Mouse (Mus musculus) midbrain, embryonic 14.5 days (tissue): ENCODE measurements around the gene Gm11937. TPM values are rescaled to one million over a fixed set of nuclear protein-coding genes. Genes with fewer than 3 reads are reported as not detected.

Experiments used
- ATAC-seq: fragments of 200-750 bp; cut with Nextera tagmentation; 2 replicates; pipeline ENCODE4 v1.8.0; 2017; ENCODE audit warnings: moderate number of reproducible peaks, moderate library complexity; ENCODE audit not compliant: low FRiP score, low TSS enrichment
- DNase-seq: peaks from one replicate; pipeline ENCODE4 v3.0.0-alpha.2; 2015
- H3K27ac ChIP-seq: fragments of 300-500 bp; sonication (generic); replicated peaks from 2 replicates; pipeline ENCODE4 v1.5.1; 2014; ENCODE audit warnings: mild to moderate bottlenecking, low read depth, low read length, moderate library complexity
- H3K27me3 ChIP-seq: fragments of 300-500 bp; sonication (generic); 2 replicates; pipeline ENCODE4 v1.6.1; 2014; ENCODE audit warnings: low read length, control low read depth, mixed read lengths; ENCODE audit not compliant: control insufficient read depth, insufficient read depth
- H3K36me3 ChIP-seq: fragments of 300-500 bp; sonication (generic); 2 replicates; pipeline ENCODE4 v1.6.1; 2014; ENCODE audit warnings: low read length, control low read depth; ENCODE audit not compliant: control insufficient read depth, insufficient read depth
- H3K4me1 ChIP-seq: fragments of 300-500 bp; sonication (generic); 2 replicates; pipeline ENCODE4 v1.6.1; 2014; ENCODE audit warnings: mild to moderate bottlenecking, antibody characterized with exemption, low read length, control low read depth; ENCODE audit not compliant: control insufficient read depth, insufficient read depth
- H3K4me2 ChIP-seq: fragments of 300-500 bp; sonication (generic); 2 replicates; pipeline ENCODE4 v1.6.1; 2014; ENCODE audit warnings: mild to moderate bottlenecking, low read length, moderate library complexity
- H3K4me3 ChIP-seq: fragments of 300-500 bp; sonication (generic); replicated peaks from 2 replicates; pipeline ENCODE4 v1.5.1; 2014; ENCODE audit warnings: low read depth, low read length
- H3K9ac ChIP-seq: fragments of 300-500 bp; sonication (generic); replicated peaks from 2 replicates; pipeline ENCODE4 v1.6.1; 2014; ENCODE audit warnings: mild to moderate bottlenecking, low read length, moderate library complexity
- H3K9me3 ChIP-seq: fragments of 300-500 bp; sonication (generic); 2 replicates; pipeline ENCODE4 v1.6.1; 2016; ENCODE audit warnings: low read length, control low read depth, mixed read lengths; ENCODE audit not compliant: control insufficient read depth
- WGBS: fragments of 180-500 bp; shearing (Covaris S2); extraction: QIAGEN DNeasy Blood & Tissue Kit; methylation state at CpG from one replicate; pipeline ENCODE4 v1.1.7; 2014; 5-methylcytosine and 5-hydroxymethylcytosine counted together
- polyA plus RNA-seq: library from polyadenylated mRNA; unstranded; fragments of >200 nt; fragmentation: Nextera tagmentation; extraction: Ambion mirVana; gene quantifications from 2 replicates; pipeline ENCODE4 v1.2.1, GENCODE M21; 2014

The Gm11937 gene
- polyA plus RNA-seq, 1 experiment from 2014 or later, result not detected

- 96% methylated on average over 7 of the region's 7 CpGs for WGBS
- Histone ChIP-seq H3K27ac (no peak within 1 kb of the TSS), H3K27me3 (no peaks in the 10 kb centered on the region), H3K4me3 (no peak within 1 kb of the TSS), H3K4me2 (no peak within 1 kb of the TSS), H3K9ac (no peak within 1 kb of the TSS), H3K36me3 (no peaks in the 10 kb centered on the region), H3K4me1 (no peaks in the 10 kb centered on the region), H3K9me3 (no peaks in the 10 kb centered on the region)
- no peak for DNase-seq
- no peak for ATAC-seq
Observed at GRCm38 (mm10) chr11:99566530-99566929, 43.5 kb downstream of the Gm11937 start, which contains the start of gene Krtap3-1. TSS of gene Krtap3-1 (minus strand) at chr11:99566630.

- DNase-seq, result no peak
- Histone ChIP-seq H3K4me1 (no peaks in the 10 kb centered on the region), H3K9ac (no peak overlapping the region), H3K27me3 (no peaks in the 10 kb centered on the region), H3K27ac (no peak overlapping the region), H3K4me2 (no peak overlapping the region), H3K4me3 (no peak overlapping the region), H3K9me3 (no peaks in the 10 kb centered on the region), H3K36me3 (no peaks in the 10 kb centered on the region)
- 84% methylated on average over 6 of the region's 6 CpGs for WGBS
- no peak for ATAC-seq
Observed at GRCm38 (mm10) chr11:99562580-99562979, 47.4 kb downstream of the Gm11937 start.

Other genes with a start within 250 kb of the Gm11937 start
- gene Krt28, start 235.3 kb downstream of the Gm11937 start, polyA plus RNA-seq, result 0.17 and 0.26 TPM in 2 replicates
- 33.8 and 37.9 TPM in 2 replicates for gene Krt10, start 220.8 kb downstream of the Gm11937 start, polyA plus RNA-seq
- gene Krt12, start 187.9 kb downstream of the Gm11937 start, polyA plus RNA-seq, result not detected in 2 replicates
- 0.11 TPM in 1 of 2 replicates, not detected in the other for gene Krt20, start 172.0 kb downstream of the Gm11937 start, polyA plus RNA-seq
- gene Krt23, start 117.1 kb downstream of the Gm11937 start, polyA plus RNA-seq, result 0.39 TPM in 1 of 2 replicates, not detected in the other
- gene Krt39, start 88.9 kb downstream of the Gm11937 start, polyA plus RNA-seq, result not detected in 2 replicates
- gene Krt40, start 67.0 kb downstream of the Gm11937 start, polyA plus RNA-seq, result not detected in 2 replicates
- gene Krtap3-3, start 59.3 kb downstream of the Gm11937 start, polyA plus RNA-seq, result not detected in 2 replicates
- gene Krtap3-2, start 53.3 kb downstream of the Gm11937 start, polyA plus RNA-seq, result not detected in 2 replicates
- not detected in 2 replicates for gene Gm11939, start 50.7 kb downstream of the Gm11937 start, polyA plus RNA-seq
- not detected in 2 replicates for gene Krtap3-1, start 43.6 kb downstream of the Gm11937 start, polyA plus RNA-seq
- not detected in 2 replicates for gene Krtap1-5, start 29.2 kb downstream of the Gm11937 start, polyA plus RNA-seq
- gene Krtap1-4, start 26.5 kb downstream of the Gm11937 start, polyA plus RNA-seq, result not detected in 2 replicates
- gene Krtap1-3, start 18.9 kb downstream of the Gm11937 start, polyA plus RNA-seq, result not detected in 2 replicates
- gene Krtap9-3, start 12.1 kb downstream of the Gm11937 start, polyA plus RNA-seq, result not detected in 2 replicates
- gene Gm11938, start 6.9 kb downstream of the Gm11937 start, polyA plus RNA-seq, result not detected in 2 replicates
- not detected in 2 replicates for gene Krtap2-4, start 4.7 kb upstream of the Gm11937 start, polyA plus RNA-seq
- not detected in 2 replicates for gene Gm11562, start 10.2 kb upstream of the Gm11937 start, polyA plus RNA-seq
- gene Krtap4-1, start 18.0 kb upstream of the Gm11937 start, polyA plus RNA-seq, result not detected in 2 replicates
- not detected in 2 replicates for gene Krtap4-2, start 24.9 kb upstream of the Gm11937 start, polyA plus RNA-seq
- gene Krtap4-7, start 33.9 kb upstream of the Gm11937 start, polyA plus RNA-seq, result not detected in 2 replicates
- gene Gm11555, start 40.0 kb upstream of the Gm11937 start, polyA plus RNA-seq, result not detected in 2 replicates
- gene Gm11563, start 48.8 kb upstream of the Gm11937 start, polyA plus RNA-seq, result not detected in 2 replicates
- gene Krtap4-6, start 55.8 kb upstream of the Gm11937 start, polyA plus RNA-seq, result not detected in 2 replicates
- not detected in 2 replicates for gene Gm14190, start 80.6 kb upstream of the Gm11937 start, polyA plus RNA-seq
- not detected in 2 replicates for gene Gm14180, start 124.1 kb upstream of the Gm11937 start, polyA plus RNA-seq
- gene Gm11595, start 162.7 kb upstream of the Gm11937 start, polyA plus RNA-seq, result not detected in 2 replicates
- gene Krtap4-8, start 170.5 kb upstream of the Gm11937 start, polyA plus RNA-seq, result not detected in 2 replicates
- not detected in 2 replicates for gene Krtap4-9, start 175.0 kb upstream of the Gm11937 start, polyA plus RNA-seq
- gene Gm11596, start 183.3 kb upstream of the Gm11937 start, polyA plus RNA-seq, result not detected in 2 replicates
- gene Gm11569, start 188.7 kb upstream of the Gm11937 start, polyA plus RNA-seq, result not detected in 2 replicates
- gene Gm11554, start 194.3 kb upstream of the Gm11937 start, polyA plus RNA-seq, result not detected in 2 replicates
- gene Krtap4-13, start 199.7 kb upstream of the Gm11937 start, polyA plus RNA-seq, result not detected in 2 replicates
- not detected in 2 replicates for gene Gm11564, start 205.5 kb upstream of the Gm11937 start, polyA plus RNA-seq
- not detected in 2 replicates for gene 2300003K06Rik, start 227.9 kb upstream of the Gm11937 start, polyA plus RNA-seq
- gene Krtap4-16, start 241.4 kb upstream of the Gm11937 start, polyA plus RNA-seq, result not detected in 2 replicates
- not detected in 2 replicates for gene Gm11568, start 247.7 kb upstream of the Gm11937 start, polyA plus RNA-seq